Mouse (Mus musculus): Measurements from ENCODE around the gene Wdr48.

Gene Wdr48

DNA sequence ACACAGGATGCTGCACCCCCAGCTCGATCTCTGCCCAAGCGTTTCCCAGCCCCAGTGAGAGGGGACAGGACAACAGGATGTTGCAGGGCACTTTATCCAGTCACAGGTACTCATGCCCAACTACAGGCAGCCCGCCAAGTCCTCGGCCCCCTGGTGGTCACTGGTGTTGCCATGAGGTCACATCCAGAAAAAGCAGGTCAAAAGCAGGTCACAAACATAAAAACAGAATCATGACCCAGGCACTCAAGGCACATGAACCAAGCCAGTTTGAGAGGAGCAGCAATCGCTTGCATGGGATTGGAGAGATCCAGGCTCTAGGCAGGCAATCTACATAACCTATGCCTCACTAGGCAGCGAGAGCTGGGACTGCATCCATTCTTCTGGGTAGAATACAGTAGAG, 75.5 kb downstream of the Wdr48 start:
- peak in 1 of 2 experiments; percentile 58 for DNase-seq (ENCODE audit: low spot score in 2 of 2)

DNA sequence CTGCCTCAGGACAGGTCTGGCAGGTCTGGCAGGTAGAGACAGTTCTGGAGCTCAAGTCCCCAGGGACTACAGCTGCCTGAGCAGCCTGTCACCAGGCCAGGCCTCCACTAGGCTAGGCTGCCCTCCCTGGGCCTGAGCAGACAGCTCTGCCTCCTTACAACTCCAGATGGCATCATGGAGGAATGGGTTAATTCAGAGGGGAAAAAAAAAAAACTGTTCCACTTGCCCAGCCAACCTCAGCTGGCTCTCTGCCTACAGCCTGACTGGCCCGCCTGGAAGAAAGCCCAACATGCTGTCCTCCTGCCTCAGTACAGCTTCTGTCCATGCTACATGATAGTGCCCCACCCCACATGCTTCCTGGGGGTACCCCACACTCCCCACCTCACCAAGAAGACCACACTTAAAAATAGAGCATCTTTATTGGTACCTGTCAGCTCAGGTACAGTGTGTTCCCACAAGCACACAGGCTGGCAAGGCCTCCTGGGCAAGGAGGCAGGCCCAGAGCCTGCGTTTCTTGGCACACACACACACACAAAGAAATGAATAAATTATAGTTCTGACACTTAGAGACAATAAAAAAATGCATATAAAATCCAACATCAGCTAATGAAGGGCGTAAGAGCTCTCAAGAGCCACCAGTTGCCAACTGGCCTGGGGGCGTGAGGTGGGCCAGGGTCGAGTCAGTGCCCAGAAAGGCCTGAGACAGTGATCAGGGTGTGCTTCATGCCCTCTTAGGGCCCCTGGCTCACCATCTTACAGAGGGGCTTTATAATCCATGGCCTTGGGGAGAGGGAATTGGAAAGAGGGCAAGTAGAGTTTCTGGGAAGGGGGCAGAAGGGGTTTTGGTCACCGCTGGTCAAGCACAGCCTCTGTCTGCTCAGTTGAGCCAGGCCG, 76.3 kb downstream of the Wdr48 start:
- no peak for DNase-seq (ENCODE audit: low spot score in 2 of 2)

DNA sequence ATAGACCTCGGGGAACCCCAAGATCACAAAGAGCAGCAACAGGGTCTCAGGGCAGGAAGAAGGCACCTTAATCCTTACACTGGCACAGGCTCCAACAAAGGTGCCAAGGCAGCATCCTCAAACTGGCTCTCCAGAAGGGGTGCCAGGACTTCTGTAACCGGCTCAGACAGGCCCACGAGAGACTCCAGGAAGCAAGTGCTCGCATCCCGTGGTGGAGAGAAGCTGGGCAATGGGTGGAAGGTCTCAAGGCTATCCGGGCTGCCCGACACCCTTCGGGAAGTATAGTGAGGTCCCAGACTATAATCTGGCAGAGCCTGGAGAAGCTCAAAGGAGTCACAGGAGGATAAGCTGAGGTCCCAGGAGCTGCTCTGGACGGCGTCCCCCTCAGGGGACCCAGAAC, 77.5 kb downstream of the Wdr48 start:
- no peak for DNase-seq (ENCODE audit: low spot score in 2 of 2)

GRCm38 (mm10) chr9:119972582-119972981, 77.9 kb downstream of the Wdr48 start:
- no peak for DNase-seq (ENCODE audit: low spot score in 2 of 2)

DNA sequence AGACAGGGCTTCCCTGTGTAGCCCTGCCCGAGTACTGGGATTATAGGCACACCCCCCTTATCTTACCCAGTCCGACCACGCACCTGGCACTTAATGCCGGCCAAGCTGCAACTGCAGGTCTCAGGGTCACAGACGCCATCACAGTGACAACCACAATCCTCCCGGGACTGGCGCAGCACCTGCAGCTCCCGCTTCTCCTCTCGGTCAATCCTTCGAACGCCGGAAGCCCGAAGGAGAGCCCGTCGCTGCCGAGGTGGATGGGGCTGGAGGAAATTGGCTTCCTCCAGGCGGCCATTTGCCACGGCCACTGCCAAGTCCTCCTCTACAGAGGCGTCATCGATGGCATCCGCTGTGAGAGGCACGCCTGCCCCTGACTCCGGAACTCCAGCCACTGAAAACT, 78.6 kb downstream of the Wdr48 start:
- no peak for DNase-seq (ENCODE audit: low spot score in 2 of 2)

DNA sequence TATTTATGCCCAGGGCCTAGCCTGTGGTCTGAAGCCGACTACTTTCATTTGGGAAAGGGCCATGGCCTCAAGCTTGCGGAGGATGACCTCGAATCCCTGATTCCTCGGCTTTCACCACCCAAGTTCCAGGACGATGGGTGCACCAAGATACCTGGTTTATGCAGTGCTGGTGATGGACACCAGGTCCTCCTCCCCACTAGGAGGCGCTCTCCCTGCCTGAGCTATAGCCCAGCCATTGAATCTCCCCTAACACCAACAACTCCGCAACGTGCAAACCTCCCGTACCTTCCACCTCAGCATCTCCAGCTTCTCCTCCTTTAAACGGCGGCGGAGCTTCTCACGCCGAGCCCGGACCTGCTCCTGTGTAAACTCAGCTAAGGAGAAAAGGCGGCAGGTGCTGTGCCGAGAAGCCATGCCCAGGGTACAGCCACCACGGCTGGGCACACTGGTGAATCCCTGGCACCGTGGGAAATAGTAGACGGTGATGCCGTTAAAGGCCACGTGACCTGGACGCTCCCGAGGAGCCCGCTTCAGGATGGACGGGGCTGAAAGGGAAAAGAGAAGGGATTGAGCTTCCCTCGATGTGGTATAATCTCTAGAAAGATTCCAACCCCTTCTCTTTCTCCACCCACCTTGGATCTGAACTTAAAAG, 79.3 kb downstream of the Wdr48 start:
- DNase-seq (ENCODE audit: low spot score in 2 of 2): peak in 1 of 2 experiments; percentile 56

GRCm38 (mm10) chr9:119974609-119975008, 79.9 kb downstream of the Wdr48 start:
- DNase-seq (ENCODE audit: low spot score in 2 of 2): no peak

DNA sequence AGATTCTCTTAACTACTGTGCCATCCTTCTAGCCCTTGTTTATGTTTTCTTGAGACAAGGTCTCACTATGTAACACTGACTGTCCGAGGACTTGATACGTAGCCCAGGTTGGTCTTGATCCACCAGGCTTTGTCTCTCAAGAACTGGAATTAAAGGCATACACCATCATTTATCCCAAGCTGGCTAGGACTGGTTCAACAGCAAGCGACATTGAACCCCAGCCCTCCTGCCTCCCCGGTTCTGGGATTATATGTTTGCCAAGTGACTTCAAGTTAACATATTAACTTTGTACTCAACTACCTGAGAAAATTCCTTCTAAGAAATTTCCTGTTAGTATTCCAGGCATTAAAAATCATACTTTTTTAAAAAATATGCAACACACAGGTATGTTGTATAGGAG, 80.6 kb downstream of the Wdr48 start:
- DNase-seq (ENCODE audit: low spot score in 2 of 2): no peak
